Mouse (Mus musculus) lung, adult 2 months (tissue): Measurements from ENCODE around the gene Prdm16. TPM values are rescaled to one million over a fixed set of nuclear protein-coding genes. Genes with fewer than 3 reads are reported as not detected.

Source experiments
- DNase-seq: peaks from one replicate; pipeline ENCODE4 v3.0.0; 2022
- H3K4me1 ChIP-seq: fragments of 200-500 bp; 2 replicates; pipeline ENCODE4 v1.6.1; 2011; ENCODE audit warnings: low read length; ENCODE audit not compliant: control insufficient read depth, insufficient read depth
- H3K4me3 ChIP-seq: fragments of 200-500 bp; replicated peaks from 2 replicates; pipeline ENCODE3; 2011; ENCODE audit warnings: low read depth, mild to moderate bottlenecking, control low read depth, low read length; ENCODE audit errors: extremely low read depth
- CTCF ChIP-seq: fragments of 200-500 bp; IDR thresholded peaks from 2 replicates; pipeline ENCODE4 v1.5.1; 2011; ENCODE audit warnings: mild to moderate bottlenecking, low read length, control low read depth; ENCODE audit not compliant: insufficient read depth
- POLR2A ChIP-seq: fragments of 200-500 bp; IDR thresholded peaks from 2 replicates; pipeline ENCODE4 v1.6.1; 2011; ENCODE audit warnings: low read depth, mild to moderate bottlenecking, control low read depth, low read length, borderline replicate concordance; ENCODE audit errors: extremely low read depth
- WGBS: fragments of 180-500 bp; shearing (Covaris S2); methylation state at CpG from one replicate; pipeline ENCODE4 v1.1.7; 2018; 5-methylcytosine and 5-hydroxymethylcytosine counted together
- polyA plus RNA-seq: library from polyadenylated mRNA; depleted of rRNA; stranded (reverse); fragments of >200 nt; gene quantifications from 2 replicates; pipeline ENCODE4 v1.2.3, GENCODE M21; 2012

The Prdm16 gene
- polyA plus RNA-seq, 1 experiment: 18.3 TPM

DNA sequence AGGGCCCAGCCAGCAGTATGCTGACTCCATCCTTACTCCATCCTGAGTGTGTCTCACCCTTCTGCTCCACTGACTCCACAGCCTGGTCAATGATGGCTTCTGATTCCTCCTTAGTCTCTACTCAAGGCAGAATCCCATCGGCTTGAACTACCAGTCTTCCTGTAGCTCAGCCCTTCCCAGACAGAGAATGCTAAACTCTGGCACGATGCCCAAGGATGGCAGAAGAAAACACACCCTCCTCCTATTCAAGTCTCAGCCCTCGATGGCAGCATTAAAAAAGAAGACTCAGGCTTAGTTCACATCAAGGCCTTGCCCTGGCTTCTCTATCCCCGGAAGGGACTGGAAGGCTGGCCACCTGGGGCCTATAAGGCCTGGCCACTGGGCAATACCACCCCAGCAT lies 216.9 kb downstream of the Prdm16 start:
- WGBS: 62% methylated on average over 4 of the region's 4 CpGs
- no peak for TF ChIP-seq POLR2A
- TF ChIP-seq CTCF: no peak
- DNase-seq: no peak
- no peak overlapping the region for H3K4me3 ChIP-seq
- no peaks in the 10 kb centered on the region for H3K4me1 ChIP-seq

DNA sequence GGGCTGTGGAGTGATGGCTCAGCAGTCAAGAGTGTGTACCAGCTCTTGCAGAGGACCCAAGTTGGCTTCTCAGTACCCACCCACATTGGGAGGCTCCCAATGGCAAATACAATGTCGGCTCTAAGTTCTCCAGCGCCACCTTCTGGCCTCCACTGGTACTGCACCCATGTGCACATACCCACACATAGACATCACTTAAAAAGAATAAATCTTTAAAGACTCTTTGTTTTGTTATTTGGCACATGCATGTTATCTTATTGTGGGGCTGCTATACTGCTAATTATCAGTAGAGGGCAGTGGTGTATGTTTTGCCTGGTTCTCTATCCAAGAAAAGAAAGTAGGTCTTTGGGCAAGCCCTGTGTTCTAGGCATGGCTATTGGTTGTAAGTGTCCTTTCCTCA lies 217.7 kb downstream of the Prdm16 start:
- no peak for DNase-seq
- no peaks in the 10 kb centered on the region for H3K4me1 ChIP-seq
- H3K4me3 ChIP-seq: no peak overlapping the region
- TF ChIP-seq CTCF (peak; percentile 48), POLR2A (no peak)
- 31% methylated on average over 2 of the region's 2 CpGs for WGBS

DNA sequence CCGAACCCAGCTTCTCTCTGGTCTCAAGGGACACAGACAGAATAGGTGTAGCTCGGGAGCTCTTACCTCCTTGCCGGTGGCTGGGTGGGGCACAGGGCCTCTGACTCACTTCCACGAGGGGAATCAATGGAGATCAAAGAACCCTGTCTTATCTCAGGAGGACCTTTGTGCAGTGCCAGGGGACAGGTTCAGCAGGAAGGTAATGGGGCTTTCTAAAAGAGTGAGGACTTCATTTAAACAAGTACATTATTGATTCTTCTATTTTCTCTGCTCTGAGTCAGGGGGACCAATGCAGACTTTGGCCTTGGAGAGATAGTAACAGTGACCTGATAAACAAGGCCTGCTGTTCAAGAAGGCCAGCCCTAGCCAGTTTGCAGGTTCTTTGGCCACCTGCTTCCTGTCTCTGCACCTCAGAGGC lies 218.3 kb downstream of the Prdm16 start:
- TF ChIP-seq CTCF: no peak
- DNase-seq: no peak
- Histone ChIP-seq H3K4me3 (no peak overlapping the region), H3K4me1 (no peaks in the 10 kb centered on the region)
- 42% methylated on average over 4 of the region's 4 CpGs for WGBS

DNA sequence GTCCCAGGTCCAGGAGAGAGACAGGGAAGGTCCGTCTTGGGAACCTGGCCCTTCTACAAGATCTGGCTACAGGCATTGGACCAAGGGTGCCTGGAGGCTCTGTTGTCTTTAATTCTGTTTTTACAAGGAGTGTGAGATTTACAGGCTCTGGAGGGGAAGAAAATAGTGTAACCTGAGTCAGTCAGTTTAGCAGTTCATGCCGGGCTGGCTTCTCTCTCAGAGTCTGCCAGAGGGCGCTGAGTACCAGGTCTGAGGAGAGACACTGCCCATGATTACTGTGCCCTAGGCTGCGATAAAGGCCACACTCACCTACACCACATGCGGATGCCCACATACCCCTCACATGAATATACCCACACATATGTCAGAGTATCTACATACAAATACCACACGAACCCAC lies 219.9 kb downstream of the Prdm16 start:
- DNase-seq: no peak
- no peaks in the 10 kb centered on the region for H3K4me1 ChIP-seq
- WGBS: 68% methylated on average over 6 of the region's 6 CpGs
- H3K4me3 ChIP-seq: no peak overlapping the region
- TF ChIP-seq POLR2A: no peak
- TF ChIP-seq CTCF: no peak

DNA sequence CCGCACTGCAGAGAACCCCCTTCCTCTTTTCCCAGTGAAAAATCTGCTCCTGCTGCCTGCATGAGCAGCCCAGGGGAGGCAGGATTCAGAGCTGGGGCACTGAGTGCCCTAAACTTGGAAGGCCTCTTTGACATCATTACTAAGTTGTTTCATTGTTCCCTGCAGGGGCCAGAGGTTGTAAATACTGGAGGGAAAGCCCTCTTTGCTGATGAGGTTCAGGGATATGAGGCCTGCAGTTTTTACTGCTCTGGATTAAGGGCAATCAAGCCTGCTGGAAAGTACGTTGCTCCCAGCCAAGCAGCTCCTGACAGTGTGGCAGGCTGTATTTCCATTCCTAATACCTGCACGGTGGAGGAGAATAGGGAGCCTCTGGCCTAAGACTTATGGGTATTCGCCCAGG lies 221.8 kb downstream of the Prdm16 start:
- H3K4me3 ChIP-seq: no peak overlapping the region
- WGBS: 65% methylated on average over 4 of the region's 4 CpGs
- no peak for DNase-seq
- H3K4me1 ChIP-seq: no peaks in the 10 kb centered on the region
- TF ChIP-seq POLR2A (no peak), CTCF (no peak)

DNA sequence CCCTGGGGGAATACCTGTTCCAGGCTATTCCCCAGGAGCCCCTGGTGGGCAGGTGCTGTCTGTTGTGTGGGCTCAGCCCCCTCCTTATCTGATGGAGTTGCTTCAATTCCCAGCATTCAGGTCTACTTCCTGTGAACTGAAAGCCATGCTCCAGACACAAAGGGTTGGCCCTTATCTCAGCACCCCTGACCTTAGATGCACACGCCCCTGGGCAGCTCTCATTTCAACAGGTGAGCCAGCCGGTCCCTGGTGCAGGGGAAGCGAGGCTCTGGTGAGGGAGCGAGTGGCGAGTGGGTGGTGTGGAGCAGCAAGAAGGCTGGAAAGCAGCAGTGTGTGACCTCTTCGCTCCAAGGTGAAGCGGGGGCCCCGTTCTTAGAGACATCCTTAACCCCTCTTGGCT lies 226.1 kb downstream of the Prdm16 start:
- TF ChIP-seq POLR2A: no peak
- TF ChIP-seq CTCF: no peak
- 58% methylated on average over 8 of the region's 8 CpGs for WGBS
- H3K4me1 ChIP-seq: no peaks in the 10 kb centered on the region
- DNase-seq: no peak
- no peak overlapping the region for H3K4me3 ChIP-seq

DNA sequence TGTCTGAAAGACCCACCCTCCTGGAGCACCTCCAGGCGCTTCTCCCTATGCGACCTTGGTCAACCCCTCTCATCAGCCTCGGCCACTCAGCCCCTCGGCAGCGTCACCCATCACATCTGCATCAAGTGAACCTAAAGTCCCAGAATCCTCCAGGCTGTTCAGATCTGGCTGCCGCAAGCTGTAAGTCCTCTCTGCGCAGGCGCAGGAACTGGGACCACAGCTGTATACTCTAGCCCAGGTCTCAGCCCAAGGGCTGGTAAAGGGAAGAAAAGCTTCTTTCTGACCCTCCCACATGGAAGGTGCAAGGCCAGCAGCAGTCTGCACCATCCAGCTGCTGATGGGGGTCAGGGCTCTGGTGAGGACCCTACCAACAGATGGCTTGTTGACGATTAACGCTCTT lies 226.8 kb downstream of the Prdm16 start:
- 62% methylated on average over 10 of the region's 10 CpGs for WGBS
- TF ChIP-seq POLR2A: no peak
- no peak for TF ChIP-seq CTCF

DNA sequence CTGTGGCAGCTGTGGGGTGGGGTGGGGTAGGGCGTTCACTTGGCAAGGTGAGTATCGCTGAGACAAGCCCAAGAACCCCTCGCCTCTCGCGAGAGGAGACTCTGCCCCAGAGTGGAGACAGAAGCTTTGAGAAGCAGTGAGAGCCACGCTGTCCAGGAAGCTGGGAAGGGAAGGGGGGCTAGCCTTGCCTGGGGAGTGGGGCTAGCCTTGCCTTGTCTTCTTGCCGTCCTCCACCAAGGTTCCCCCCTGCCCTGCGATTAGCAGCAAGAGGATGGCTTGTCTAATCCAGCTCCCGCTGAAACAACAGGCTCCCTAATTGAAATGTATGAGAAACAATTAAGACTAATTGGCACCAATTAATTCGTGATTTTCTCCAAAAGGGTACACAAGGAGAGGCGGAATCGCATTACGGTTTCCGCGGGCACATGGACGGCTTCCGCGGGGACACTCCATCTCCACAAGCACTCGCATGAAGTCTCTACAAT lies 227.4 kb downstream of the Prdm16 start:
- TF ChIP-seq POLR2A (no peak), CTCF (no peak)
- H3K4me1 ChIP-seq: no peaks in the 10 kb centered on the region
- DNase-seq: no peak
- 47% methylated on average over 19 of the region's 19 CpGs for WGBS
- H3K4me3 ChIP-seq: no peak overlapping the region

More for the DNA sequence above, 226.8 kb downstream of the Prdm16 start:
- DNase-seq: no peak
- no peak overlapping the region for H3K4me3 ChIP-seq
- no peaks in the 10 kb centered on the region for H3K4me1 ChIP-seq

DNA sequence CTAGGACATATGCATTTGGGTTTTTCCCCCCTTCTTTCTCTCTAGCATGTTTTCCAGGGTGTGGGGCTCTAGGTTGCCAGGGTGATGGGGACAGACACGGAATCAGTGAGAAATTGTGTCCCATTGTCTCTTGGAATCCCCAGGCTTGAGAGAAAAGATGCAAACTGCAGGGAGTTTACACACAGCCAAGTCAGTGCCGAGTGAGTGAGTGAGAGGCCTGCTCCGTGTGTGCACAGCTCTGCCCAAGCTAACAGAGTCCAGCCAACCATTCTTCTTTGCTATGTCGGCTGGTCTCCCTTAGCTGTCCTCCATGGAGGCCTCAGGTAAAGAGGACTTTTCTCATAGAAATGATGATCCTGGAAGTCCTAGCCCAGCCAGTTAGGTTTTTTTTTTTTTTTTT lies 233.7 kb downstream of the Prdm16 start:
- no peak for DNase-seq
- Histone ChIP-seq H3K4me3 (no peak overlapping the region), H3K4me1 (peaks cover 9% of the 10 kb centered on the region)
- WGBS: 75% methylated on average over 4 of the region's 4 CpGs
- TF ChIP-seq CTCF: no peak
- no peak for TF ChIP-seq POLR2A

DNA sequence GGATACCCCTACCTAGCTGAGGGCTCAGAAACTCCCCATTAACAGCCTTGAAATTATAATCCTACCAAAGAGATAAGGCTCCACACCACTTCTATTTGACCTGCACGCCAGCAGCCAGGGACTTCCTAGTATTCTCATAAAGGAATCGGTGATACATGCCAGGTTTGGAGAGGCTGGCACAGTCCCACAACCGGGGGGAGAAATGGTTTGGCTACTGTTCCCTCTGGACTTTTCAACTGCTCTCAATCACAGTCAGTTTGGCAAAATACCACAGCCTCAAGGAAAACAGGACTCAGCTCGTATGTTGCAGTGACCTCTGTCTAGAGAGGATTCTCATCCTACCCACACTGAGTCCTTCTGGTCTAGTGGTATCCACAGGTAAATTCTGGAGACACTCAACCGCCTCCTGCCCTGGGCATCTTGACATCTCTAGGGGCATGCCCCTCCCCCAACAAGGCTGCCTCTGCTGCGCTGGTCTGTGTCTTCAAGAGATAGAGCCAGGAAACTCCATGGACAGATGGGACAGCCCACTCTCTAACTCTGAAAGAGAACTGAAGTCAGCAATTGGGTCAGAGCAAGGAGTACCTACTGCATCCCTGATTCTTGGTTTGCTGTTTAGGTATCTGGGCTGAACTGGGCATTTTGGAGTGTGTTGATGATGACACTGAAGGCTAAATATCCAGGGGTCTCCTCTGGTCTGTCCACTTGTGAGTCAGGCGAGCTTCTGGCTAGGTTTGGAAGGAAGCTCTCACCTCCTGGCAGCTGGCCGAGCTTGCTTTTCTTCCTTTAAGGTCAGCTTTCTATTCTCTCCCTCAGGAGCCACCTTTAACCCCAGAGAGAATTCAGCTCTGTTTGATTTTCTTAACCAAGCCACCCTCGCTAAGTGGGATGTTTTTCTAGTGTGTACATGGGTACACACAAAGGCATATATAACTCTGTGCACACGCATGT lies 234.4 kb downstream of the Prdm16 start:
- no peak for TF ChIP-seq POLR2A
- TF ChIP-seq CTCF: no peak
- H3K4me1 ChIP-seq: peaks cover 9% of the 10 kb centered on the region
- WGBS: 45% methylated on average over 10 of the region's 10 CpGs
- no peak overlapping the region for H3K4me3 ChIP-seq
- DNase-seq: peak; percentile 56
